Mouse (Mus musculus) liver, postnatal 0 days (tissue): Measurements from ENCODE around the gene Hebp2.

Source experiments
- CTCF ChIP-seq: sonication (generic); IDR thresholded peaks from 2 replicates; pipeline ENCODE4 v1.5.1; 2016; ENCODE audit warnings: antibody characterized with exemption, low read depth
- EP300 ChIP-seq: IDR thresholded peaks from 2 replicates; pipeline ENCODE4 v1.6.1; 2016; ENCODE audit warnings: antibody characterized with exemption, low read depth, mild to moderate bottlenecking

- no peak for TF ChIP-seq CTCF
- no peak for TF ChIP-seq EP300
Measured at GRCm38 (mm10) chr10:18497066-18497465, 48.8 kb downstream of the Hebp2 start.
